Mouse (Mus musculus): Measurements from ENCODE around the gene Rab29. TPM values are rescaled to one million over a fixed set of nuclear protein-coding genes. Genes with fewer than 3 reads are reported as not detected.

Rab29 gene
- polyA plus RNA-seq, 1 experiment from 2014 or later, result 23.1 TPM

DNA sequence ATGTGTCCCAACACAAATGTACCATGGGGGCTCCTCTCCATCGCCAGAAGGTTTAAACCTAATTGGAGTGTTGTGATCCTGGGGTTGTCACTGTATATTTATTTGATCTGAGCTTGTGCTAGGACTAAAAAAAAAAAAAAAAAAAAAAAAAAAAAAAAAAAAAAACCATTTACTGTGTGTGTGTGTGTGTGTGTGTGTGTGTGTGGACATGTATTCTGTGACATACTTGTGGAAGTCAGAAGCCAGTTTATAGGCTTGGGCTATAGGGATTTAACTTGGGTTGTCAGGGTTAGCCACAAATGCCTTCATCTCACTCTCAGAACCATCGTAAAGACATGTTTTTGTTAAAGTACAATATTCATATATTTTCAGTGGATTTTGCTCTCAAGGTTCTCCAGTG is 2.5 kb downstream of the Rab29 start:
- no peak for TF ChIP-seq EP300 (IDR thresholded peaks at IDR 0.05)
- no peak for TF ChIP-seq CTCF (IDR thresholded peaks at IDR 0.05)
- WGBS, result 74% methylated on average over 2 of the region's 2 CpGs

DNA sequence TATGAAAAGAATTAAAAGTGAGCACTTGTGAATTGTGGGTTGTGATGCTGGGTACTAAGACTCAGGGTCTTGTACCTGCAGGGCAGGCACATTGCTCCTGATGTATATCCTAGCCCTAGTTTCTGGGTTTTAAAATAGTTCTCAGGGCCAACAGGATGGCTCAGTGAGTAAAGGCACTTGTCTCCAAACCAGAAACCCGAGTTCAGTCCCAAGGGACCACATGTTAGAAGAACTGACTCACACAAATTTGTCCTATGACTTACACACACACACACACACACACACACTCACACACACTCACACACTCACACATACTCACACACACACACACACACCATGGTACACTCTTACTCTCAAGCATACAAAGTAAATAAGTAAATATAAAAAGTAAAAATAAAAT is 5.8 kb downstream of the Rab29 start:
- ATAC-seq, result no peak
- no peak overlapping the region for H3K4me3 ChIP-seq (ENCODE audit: low read depth, low read length)
- TF ChIP-seq CTCF (IDR thresholded peaks at IDR 0.05) (no peak), EP300 (IDR thresholded peaks at IDR 0.05) (no peak)
- H3K4me1 ChIP-seq (ENCODE audit: insufficient read depth, low read depth, low read length), result 0 out of 2 replicates have a peak, but pooled peaks cover under 1% of the 10 kb centered on the region
- no peaks in the 10 kb centered on the region for H3K27me3 ChIP-seq (replicated peaks; ENCODE audit: insufficient read depth, low read length)
- no peak overlapping the region for H3K27ac ChIP-seq (ENCODE audit: low read length)
- no peak overlapping the region for H3K4me2 ChIP-seq (replicated peaks; ENCODE audit: low read depth, low read length)
- H3K36me3 ChIP-seq (ENCODE audit: insufficient read depth, low read length), result no peaks in the 10 kb centered on the region; the same call in 1 of the 2 replicates
- no peaks in the 10 kb centered on the region for H3K9me3 ChIP-seq (ENCODE audit: low read length)
- DNase-seq (ENCODE audit: low spot score), result no peak
- WGBS, result 82% methylated on average over 1 of the region's 1 CpGs
- H3K9ac ChIP-seq (replicated peaks; ENCODE audit: low read depth), result no peak overlapping the region

More for the DNA sequence above, 2.5 kb downstream of the Rab29 start:
- Histone ChIP-seq H3K4me1 (ENCODE audit: insufficient read depth, low read depth, low read length) (0 out of 2 replicates have a peak, but pooled peaks cover 4% of the 10 kb centered on the region), H3K4me2 (replicated peaks; ENCODE audit: low read depth, low read length) (no peak overlapping the region), H3K9me3 (ENCODE audit: low read length) (no peaks in the 10 kb centered on the region), H3K9ac (replicated peaks; ENCODE audit: low read depth) (no peak overlapping the region), H3K4me3 (ENCODE audit: low read depth, low read length) (no peak overlapping the region), H3K27ac (ENCODE audit: low read length) (no peak overlapping the region), H3K27me3 (replicated peaks; ENCODE audit: insufficient read depth, low read length) (no peaks in the 10 kb centered on the region), H3K36me3 (ENCODE audit: insufficient read depth, low read length) (no peaks in the 10 kb centered on the region; the same call in 1 of the 2 replicates)
- ATAC-seq (no peak), DNase-seq (ENCODE audit: low spot score) (no peak)

GRCm38 (mm10) chr1:131879816-131880215 is 12.8 kb downstream of the Rab29 start:
- no peaks in the 10 kb centered on the region for H3K36me3 ChIP-seq (ENCODE audit: insufficient read depth, low read length)
- H3K9ac ChIP-seq (replicated peaks; ENCODE audit: low read depth), result no peak overlapping the region
- H3K9me3 ChIP-seq (ENCODE audit: low read length), result no peaks in the 10 kb centered on the region
- TF ChIP-seq EP300 (IDR thresholded peaks at IDR 0.05) (no peak), CTCF (IDR thresholded peaks at IDR 0.05) (no peak)
- DNase-seq (ENCODE audit: low spot score) (no peak), ATAC-seq (no peak)
- no peak overlapping the region for H3K4me2 ChIP-seq (replicated peaks; ENCODE audit: low read depth, low read length)
- H3K27ac ChIP-seq (ENCODE audit: low read length), result no peak overlapping the region
- WGBS, result 66% methylated on average over 2 of the region's 2 CpGs
- H3K27me3 ChIP-seq (replicated peaks; ENCODE audit: insufficient read depth, low read length), result no peaks in the 10 kb centered on the region
- no peaks in the 10 kb centered on the region for H3K4me1 ChIP-seq (ENCODE audit: insufficient read depth, low read depth, low read length)
- no peak overlapping the region for H3K4me3 ChIP-seq (ENCODE audit: low read depth, low read length)

GRCm38 (mm10) chr1:131882787-131883186 is 15.8 kb downstream of the Rab29 start:
- Histone ChIP-seq H3K4me3 (ENCODE audit: low read depth, low read length) (no peak overlapping the region), H3K4me2 (replicated peaks; ENCODE audit: low read depth, low read length) (no peak overlapping the region), H3K9me3 (ENCODE audit: low read length) (no peaks in the 10 kb centered on the region), H3K27me3 (replicated peaks; ENCODE audit: insufficient read depth, low read length) (no peaks in the 10 kb centered on the region), H3K9ac (replicated peaks; ENCODE audit: low read depth) (no peak overlapping the region), H3K27ac (ENCODE audit: low read length) (no peak overlapping the region), H3K36me3 (ENCODE audit: insufficient read depth, low read length) (no peaks in the 10 kb centered on the region), H3K4me1 (ENCODE audit: insufficient read depth, low read depth, low read length) (no peaks in the 10 kb centered on the region)
- ATAC-seq (no peak), DNase-seq (ENCODE audit: low spot score) (no peak)
- TF ChIP-seq CTCF (IDR thresholded peaks at IDR 0.05) (peak; percentile 61), EP300 (IDR thresholded peaks at IDR 0.05) (no peak)
- 47% methylated on average over 2 of the region's 2 CpGs for WGBS

DNA sequence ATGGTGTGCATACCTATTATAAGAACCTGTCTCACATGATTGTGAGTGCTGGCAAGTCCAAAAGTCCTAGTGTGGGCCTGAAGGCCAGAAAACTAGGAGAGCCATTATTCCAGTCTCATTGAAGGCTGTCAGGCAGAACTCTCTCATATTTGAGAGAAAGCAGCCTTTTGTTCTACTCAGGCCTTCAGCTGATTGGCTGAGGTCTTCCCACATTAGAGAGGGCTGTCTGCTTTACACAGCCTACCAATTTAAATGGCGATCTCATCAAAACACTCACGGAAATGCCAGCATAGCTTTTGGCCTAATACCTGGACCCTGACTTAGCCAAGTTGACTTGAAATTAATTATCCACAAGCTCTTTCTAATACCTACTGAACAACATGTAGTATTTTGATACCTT is 19.1 kb downstream of the Rab29 start:
- TF ChIP-seq CTCF (IDR thresholded peaks at IDR 0.05), result no peak
- no peak for TF ChIP-seq EP300 (IDR thresholded peaks at IDR 0.05)
- Histone ChIP-seq H3K27ac (ENCODE audit: low read length) (no peak overlapping the region), H3K4me1 (ENCODE audit: insufficient read depth, low read depth, low read length) (no peaks in the 10 kb centered on the region), H3K36me3 (ENCODE audit: insufficient read depth, low read length) (no peaks in the 10 kb centered on the region), H3K27me3 (replicated peaks; ENCODE audit: insufficient read depth, low read length) (no peaks in the 10 kb centered on the region), H3K4me3 (ENCODE audit: low read depth, low read length) (no peak overlapping the region), H3K4me2 (replicated peaks; ENCODE audit: low read depth, low read length) (no peak overlapping the region), H3K9me3 (ENCODE audit: low read length) (no peaks in the 10 kb centered on the region), H3K9ac (replicated peaks; ENCODE audit: low read depth) (no peak overlapping the region)
- WGBS, result 75% methylated on average over 2 of the region's 2 CpGs
- ATAC-seq (no peak), DNase-seq (ENCODE audit: low spot score) (no peak)

DNA sequence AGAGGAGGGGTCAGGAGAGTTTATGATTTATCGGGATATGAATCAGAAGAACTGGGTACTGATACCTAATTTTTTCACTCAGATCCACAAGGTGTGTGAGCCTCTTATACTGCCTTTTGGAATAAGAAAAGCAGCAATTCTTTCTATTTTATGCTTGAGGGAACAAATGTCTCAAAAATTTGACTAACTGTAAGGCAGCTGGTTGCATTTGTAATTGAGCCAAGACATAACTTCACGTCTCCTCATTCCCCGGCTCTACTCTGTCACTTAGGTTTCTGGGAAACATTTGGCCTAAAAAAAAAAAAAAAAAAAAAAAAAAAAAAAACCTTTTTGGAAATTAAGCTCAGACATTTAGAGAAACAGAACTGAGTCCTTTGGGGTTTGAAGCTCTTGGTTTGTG is 19.6 kb downstream of the Rab29 start:
- no peak for ATAC-seq
- Histone ChIP-seq H3K4me3 (ENCODE audit: low read depth, low read length) (no peak overlapping the region), H3K4me1 (ENCODE audit: insufficient read depth, low read depth, low read length) (no peaks in the 10 kb centered on the region), H3K9ac (replicated peaks; ENCODE audit: low read depth) (no peak overlapping the region), H3K27ac (ENCODE audit: low read length) (no peak overlapping the region), H3K27me3 (replicated peaks; ENCODE audit: insufficient read depth, low read length) (no peaks in the 10 kb centered on the region), H3K36me3 (ENCODE audit: insufficient read depth, low read length) (no peaks in the 10 kb centered on the region), H3K4me2 (replicated peaks; ENCODE audit: low read depth, low read length) (no peak overlapping the region), H3K9me3 (ENCODE audit: low read length) (no peaks in the 10 kb centered on the region)
- TF ChIP-seq CTCF (IDR thresholded peaks at IDR 0.05) (no peak), EP300 (IDR thresholded peaks at IDR 0.05) (no peak)
- DNase-seq (ENCODE audit: low spot score), result no peak
- WGBS, result 69% methylated on average over 3 of the region's 3 CpGs

Measured in lung, postnatal 0 days (tissue).